Mouse (Mus musculus) midbrain, embryonic 10.5 days (tissue): Measurements from ENCODE around the gene Olfr15. TPM values are rescaled to one million over a fixed set of nuclear protein-coding genes. Genes with fewer than 3 reads are reported as not detected.
"Not testable (repeated sequence)": the region's sequence is repeated elsewhere in the genome, so short reads cannot be mapped to it uniquely, and the experiment has no call there.

Source experiments
- DNase-seq: peaks from one replicate; pipeline ENCODE4 v3.0.0-alpha.2; 2017; ENCODE audit warnings: low spot score
- H3K27ac ChIP-seq: fragments of 300-500 bp; sonication (generic); replicated peaks from 2 replicates; pipeline ENCODE4 v1.5.1; 2016; ENCODE audit warnings: mild to moderate bottlenecking
- H3K27me3 ChIP-seq: fragments of 300-500 bp; sonication (generic); 2 replicates; pipeline ENCODE4 v1.6.1; 2016; ENCODE audit warnings: low read depth, mild to moderate bottlenecking; ENCODE audit not compliant: poor library complexity, severe bottlenecking
- H3K36me3 ChIP-seq: fragments of 300-500 bp; sonication (generic); 2 replicates; pipeline ENCODE4 v1.6.1; 2016; ENCODE audit warnings: mild to moderate bottlenecking, moderate library complexity
- H3K4me1 ChIP-seq: fragments of 300-500 bp; sonication (generic); 2 replicates; pipeline ENCODE4 v1.6.1; 2016
- H3K4me3 ChIP-seq: fragments of 300-500 bp; sonication (generic); 2 replicates; pipeline ENCODE4 v1.5.1; 2016; ENCODE audit warnings: mild to moderate bottlenecking, moderate library complexity
- H3K9me3 ChIP-seq: fragments of 300-500 bp; sonication (generic); replicated peaks from 2 replicates; pipeline ENCODE4 v1.6.1; 2016; ENCODE audit warnings: mild to moderate bottlenecking
- WGBS: fragments of 180-500 bp; shearing (Covaris S2); methylation state at CpG from one replicate; pipeline ENCODE4 v1.1.7; 2016; 5-methylcytosine and 5-hydroxymethylcytosine counted together
- polyA plus RNA-seq: library from polyadenylated mRNA; unstranded; fragments of >200 nt; fragmentation: Nextera tagmentation; extraction: Ambion mirVana; gene quantifications from 2 replicates; pipeline ENCODE4 v1.2.1, GENCODE M21; 2016

Gene Olfr15
- polyA plus RNA-seq, 1 experiment from 2014 or later = not detected

GRCm38 (mm10) chr16:3847871-3848270 lies 17.2 kb downstream of the Olfr15 start:
- WGBS = 71% methylated on average over 4 of the region's 4 CpGs
- Histone ChIP-seq H3K9me3 (no peaks in the 10 kb centered on the region), H3K27me3 (no peaks in the 10 kb centered on the region), H3K4me3 (peak overlapping the region; percentile 75), H3K36me3 (no peaks in the 10 kb centered on the region), H3K27ac (no peak overlapping the region), H3K4me1 (peaks cover 13% of the 10 kb centered on the region)
- DNase-seq = no peak

GRCm38 (mm10) chr16:3848416-3848815 lies 17.7 kb downstream of the Olfr15 start:
- Histone ChIP-seq H3K27ac (no peak overlapping the region), H3K4me3 (no peak overlapping the region), H3K4me1 (peaks cover 13% of the 10 kb centered on the region), H3K9me3 (no peaks in the 10 kb centered on the region), H3K36me3 (no peaks in the 10 kb centered on the region), H3K27me3 (no peaks in the 10 kb centered on the region)
- WGBS = 76% methylated on average over 3 of the region's 3 CpGs
- no peak for DNase-seq

- H3K9me3 ChIP-seq, H3K27ac ChIP-seq, H3K36me3 ChIP-seq, DNase-seq, H3K4me3 ChIP-seq, H3K27me3 ChIP-seq: not testable (repeated sequence)
- 88% methylated on average over 13 of the region's 13 CpGs for WGBS
- peaks cover 19% of the 10 kb centered on the region for H3K4me1 ChIP-seq
These were observed 20.6 kb downstream of the Olfr15 start for GRCm38 (mm10) chr16:3851301-3851700.

- Histone ChIP-seq H3K4me3 (no peak overlapping the region), H3K27me3 (no peaks in the 10 kb centered on the region), H3K9me3 (no peaks in the 10 kb centered on the region; the same call in 1 of the 2 replicates), H3K36me3 (no peaks in the 10 kb centered on the region), H3K4me1 (peaks cover 12% of the 10 kb centered on the region), H3K27ac (no peak overlapping the region)
- peak; percentile 33 for DNase-seq
- WGBS = 28% methylated on average over 11 of the region's 12 CpGs
These were observed 21.9 kb downstream of the Olfr15 start for GRCm38 (mm10) chr16:3852586-3852985.

- no peak for DNase-seq
- no peaks in the 10 kb centered on the region for H3K36me3 ChIP-seq
- peaks cover 6% of the 10 kb centered on the region; the same call in 1 of the 2 replicates for H3K4me1 ChIP-seq
- 39% methylated on average over 11 of the region's 11 CpGs for WGBS
- no peak overlapping the region for H3K4me3 ChIP-seq
- no peaks in the 10 kb centered on the region for H3K27me3 ChIP-seq
- no peaks in the 10 kb centered on the region; the same call in 1 of the 2 replicates for H3K9me3 ChIP-seq
- H3K27ac ChIP-seq = no peak overlapping the region
These were observed 23.9 kb downstream of the Olfr15 start for GRCm38 (mm10) chr16:3854437-3855182.

- Histone ChIP-seq H3K27ac (no peak overlapping the region), H3K27me3 (no peaks in the 10 kb centered on the region), H3K9me3 (no peaks in the 10 kb centered on the region; the same call in 1 of the 2 replicates), H3K4me1 (peaks cover 6% of the 10 kb centered on the region; the same call in 1 of the 2 replicates), H3K4me3 (no peak overlapping the region), H3K36me3 (peaks cover 4% of the 10 kb centered on the region)
- no peak for DNase-seq
- 92% methylated on average over 1 of the region's 1 CpGs for WGBS
These were observed 25.1 kb downstream of the Olfr15 start for GRCm38 (mm10) chr16:3855776-3856175.

GRCm38 (mm10) chr16:3859254-3859653 lies 28.6 kb downstream of the Olfr15 start:
- Histone ChIP-seq H3K4me1 (peaks cover 5% of the 10 kb centered on the region; the same call in 1 of the 2 replicates), H3K9me3 (no peaks in the 10 kb centered on the region; the same call in 1 of the 2 replicates), H3K27ac (no peak overlapping the region), H3K36me3 (peaks cover 31% of the 10 kb centered on the region), H3K4me3 (no peak overlapping the region), H3K27me3 (no peaks in the 10 kb centered on the region)
- WGBS = 94% methylated on average over 4 of the region's 4 CpGs
- DNase-seq = no peak

GRCm38 (mm10) chr16:3871815-3872214 lies 41.1 kb downstream of the Olfr15 start:
- no peak for DNase-seq
- Histone ChIP-seq H3K27me3 (no peaks in the 10 kb centered on the region), H3K4me3 (peak overlapping the region; percentile 73), H3K9me3 (no peaks in the 10 kb centered on the region), H3K36me3 (peaks cover 28% of the 10 kb centered on the region), H3K27ac (peak overlapping the region; percentile 87), H3K4me1 (peaks cover 24% of the 10 kb centered on the region)
- 3% methylated on average over 16 of the region's 16 CpGs for WGBS

GRCm38 (mm10) chr16:3872216-3873047 lies 41.8 kb downstream of the Olfr15 start, which contains the start of gene Naa60:
Naa60 (plus strand) TSS chr16:3872375.
- 5% methylated on average over 47 of the region's 47 CpGs for WGBS
- H3K36me3 ChIP-seq = peaks cover 26% of the 10 kb centered on the region
- H3K27ac ChIP-seq = peak within 1 kb of the TSS; percentile 87

GRCm38 (mm10) chr16:3876346-3876745 lies 45.7 kb downstream of the Olfr15 start:
- H3K36me3 ChIP-seq = peaks cover 30% of the 10 kb centered on the region; the same call in 1 of the 2 replicates
- peaks cover 19% of the 10 kb centered on the region for H3K4me1 ChIP-seq
- H3K27me3 ChIP-seq = no peaks in the 10 kb centered on the region
- no peak overlapping the region for H3K4me3 ChIP-seq
- 94% methylated on average over 4 of the region's 4 CpGs for WGBS
- no peak for DNase-seq
- H3K9me3 ChIP-seq = no peaks in the 10 kb centered on the region
- no peak overlapping the region for H3K27ac ChIP-seq

More at GRCm38 (mm10) chr16:3872216-3873047, 41.8 kb downstream of the Olfr15 start, which contains the start of gene Naa60:
- peaks cover 24% of the 10 kb centered on the region for H3K4me1 ChIP-seq
- peak; percentile 92 for DNase-seq
- peak within 1 kb of the TSS; percentile 73 for H3K4me3 ChIP-seq
- no peaks in the 10 kb centered on the region for H3K9me3 ChIP-seq
- H3K27me3 ChIP-seq = no peaks in the 10 kb centered on the region

GRCm38 (mm10) chr16:3884201-3885064 lies 53.8 kb downstream of the Olfr15 start, which contains the start of the genes Zfp597 and Gm20695:
Zfp597 (minus strand) TSS chr16:3884561.
Gm20695 (plus strand) TSS chr16:3884648.
- no peaks in the 10 kb centered on the region; the same call in 1 of the 2 replicates for H3K9me3 ChIP-seq
- WGBS = under 1% methylated on average over 88 of the region's 88 CpGs
- H3K27me3 ChIP-seq = no peaks in the 10 kb centered on the region
- peak within 1 kb of the TSS; percentile 88 for H3K4me3 ChIP-seq
- H3K27ac ChIP-seq = peak within 1 kb of the TSS; percentile 93
- DNase-seq = peak; percentile 95
- peaks cover 14% of the 10 kb centered on the region for H3K4me1 ChIP-seq
- peaks cover 19% of the 10 kb centered on the region; the same call in 1 of the 2 replicates for H3K36me3 ChIP-seq
